Mouse (Mus musculus) erythroblast, embryonic 14.5 days (primary cell): Measurements from ENCODE around the gene Angpt4.

ENCODE experiments used
- GATA1 ChIP-seq: IDR thresholded peaks from 2 replicates; pipeline ENCODE4 v1.6.1; 2012; ENCODE audit warnings: low read length, inconsistent platforms, mixed read lengths
- TAL1 ChIP-seq: IDR thresholded peaks from 3 replicates; pipeline ENCODE4 v1.6.1; 2012; ENCODE audit warnings: low read length, inconsistent platforms, mixed read lengths

GRCm38 (mm10) chr2:151949082-151949774 lies 38.2 kb downstream of the Angpt4 start:
- no peak for TF ChIP-seq GATA1
- no peak for TF ChIP-seq TAL1
